Mouse (Mus musculus): ENCODE data around the gene Tmem240.
"Not testable (repeated sequence)": the region's sequence is repeated elsewhere in the genome, so short reads cannot be mapped to it uniquely, and the experiment has no call there.

The Tmem240 gene

DNA sequence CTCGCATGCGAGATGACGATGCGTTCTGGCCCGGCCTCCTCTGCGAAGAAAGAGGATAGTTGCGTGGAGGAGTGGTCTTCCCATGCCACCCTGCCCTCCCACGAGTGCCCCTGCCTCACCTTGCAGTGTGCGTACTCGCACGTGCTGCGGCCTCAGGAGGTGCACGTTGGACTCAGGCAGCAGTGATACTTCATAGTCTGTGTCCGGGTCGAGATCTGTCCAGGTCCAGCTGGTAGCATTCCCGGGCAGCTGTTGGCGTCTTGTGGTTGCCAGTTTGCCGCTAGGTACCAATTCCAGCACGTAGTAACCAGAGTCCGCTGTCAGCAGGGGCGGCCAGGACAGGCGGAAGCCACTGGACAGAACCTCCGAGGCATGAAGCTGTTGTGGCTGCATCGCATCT lies 36.0 kb downstream of the Tmem240 start:
- DNase-seq (ENCODE audit: low read depth, low spot score), result no peak

GRCm38 (mm10) chr4:155771706-155772105 lies 37.1 kb downstream of the Tmem240 start:
- no peak for DNase-seq (ENCODE audit: low read depth, low spot score)

DNA sequence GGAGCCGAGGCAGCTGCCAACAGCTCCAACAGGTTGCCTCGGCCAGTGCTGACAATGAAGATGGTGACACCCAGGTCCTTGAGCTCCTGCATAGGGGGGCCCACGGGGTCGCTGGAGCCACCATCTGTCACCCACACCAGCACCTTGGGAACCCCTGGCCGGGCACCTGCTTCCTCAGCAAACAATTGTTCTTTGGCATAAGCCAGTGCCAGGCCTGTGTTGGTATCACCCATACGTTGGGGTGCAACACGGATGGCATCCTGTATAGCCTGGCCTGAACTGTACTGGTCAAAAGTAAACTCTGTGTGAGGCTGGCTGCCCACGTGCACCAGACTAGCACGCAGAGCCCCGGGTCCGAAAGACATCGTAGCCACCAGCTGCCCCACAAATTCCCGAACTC lies 38.2 kb downstream of the Tmem240 start:
- DNase-seq (ENCODE audit: low read depth, low spot score), result no peak

- no peak for DNase-seq (ENCODE audit: low read depth, low spot score)
These were observed 38.9 kb downstream of the Tmem240 start for GRCm38 (mm10) chr4:155773335-155774078.

GRCm38 (mm10) chr4:155774280-155774754 lies 39.7 kb downstream of the Tmem240 start, which contains the start of gene Vwa1:
Gene Vwa1, minus strand, starts transcription at chr4:155774698.
- DNase-seq (ENCODE audit: low read depth, low spot score), result peak; percentile 89

GRCm38 (mm10) chr4:155774971-155775740 lies 40.6 kb downstream of the Tmem240 start:
- DNase-seq (ENCODE audit: low read depth, low spot score), result no peak

DNA sequence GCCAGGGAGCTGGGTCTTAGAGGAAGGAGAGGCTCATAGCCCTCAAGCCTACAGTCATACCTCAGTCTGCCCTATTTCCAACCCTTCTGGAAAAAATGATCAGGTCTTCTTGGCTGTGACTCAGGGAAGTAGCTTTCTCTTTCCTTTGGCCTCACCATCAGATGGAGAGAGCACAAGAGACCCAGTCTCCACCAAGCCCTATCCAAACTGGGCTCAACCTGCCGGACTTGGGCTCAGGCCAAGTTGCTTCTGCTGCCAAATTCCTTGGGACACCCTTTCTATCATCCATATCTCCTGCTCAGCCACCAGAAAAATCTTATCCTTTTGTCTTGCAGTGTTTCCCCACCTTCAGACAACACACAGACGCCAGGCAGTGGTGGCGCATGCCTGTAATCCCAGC lies 41.3 kb downstream of the Tmem240 start:
- no peak for DNase-seq (ENCODE audit: low read depth, low spot score)

GRCm38 (mm10) chr4:155776704-155777335 lies 42.2 kb downstream of the Tmem240 start:
- no peak for DNase-seq (ENCODE audit: low read depth, low spot score)

DNA sequence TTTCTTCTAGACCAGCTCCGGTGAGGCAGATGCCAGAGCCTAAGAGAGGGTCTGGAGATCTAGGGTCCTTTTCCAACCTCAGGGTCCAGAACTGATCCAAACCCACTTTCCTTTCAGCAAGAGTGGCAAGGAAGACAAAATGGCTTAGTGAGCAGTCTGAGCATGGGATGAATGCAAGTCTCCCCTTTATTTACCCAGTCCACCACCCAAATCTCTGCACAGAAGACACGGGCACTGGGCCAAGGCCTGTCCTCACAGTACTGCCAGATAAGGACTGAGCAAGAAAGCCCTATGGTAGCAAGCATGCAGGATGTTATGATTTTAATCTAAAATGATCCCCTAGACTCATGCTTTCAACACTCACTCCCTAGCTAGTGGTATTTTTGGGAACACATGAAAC lies 43.2 kb downstream of the Tmem240 start:
- no peak for DNase-seq (ENCODE audit: low read depth, low spot score)

DNA sequence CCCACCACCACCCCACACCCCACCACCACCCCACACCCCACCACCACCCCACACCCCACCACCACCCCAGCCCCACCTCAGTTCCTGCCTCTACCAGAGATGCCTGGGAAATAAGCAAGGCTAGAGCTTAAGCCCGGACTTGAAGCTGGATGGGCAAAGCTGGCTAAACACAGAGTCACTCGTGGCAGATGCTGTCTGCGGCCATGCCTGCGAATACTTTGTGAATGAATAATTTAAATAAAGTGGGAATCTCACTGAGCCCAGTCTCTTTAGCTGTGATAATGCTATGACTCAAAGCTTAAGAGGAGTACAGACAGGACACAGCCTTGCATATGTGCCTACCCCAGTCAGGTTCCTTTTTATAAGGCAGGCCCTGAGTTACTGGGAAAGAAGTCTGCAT lies 44.9 kb downstream of the Tmem240 start:
- DNase-seq (ENCODE audit: low read depth, low spot score), result no peak

DNA sequence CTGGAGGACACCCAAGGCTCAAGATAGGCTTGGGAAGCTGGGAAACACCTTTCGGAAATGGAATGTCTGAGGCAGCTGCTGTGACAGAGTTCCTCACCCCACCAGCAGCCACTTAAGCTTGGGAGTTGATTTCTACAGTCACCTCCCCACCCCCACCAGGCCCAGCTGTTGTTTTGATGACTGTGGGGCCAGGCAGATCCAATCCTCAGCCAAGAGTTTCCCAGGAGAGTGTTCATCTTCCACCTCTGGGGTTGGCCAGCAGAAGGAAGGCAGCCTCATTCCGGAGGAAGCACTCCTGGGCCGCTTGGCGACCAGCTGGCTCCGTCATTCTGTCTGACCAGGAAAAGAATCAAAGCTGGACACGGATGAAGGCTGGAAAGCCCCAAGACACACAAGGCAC lies 46.3 kb downstream of the Tmem240 start:
- peak; percentile 65 for DNase-seq (ENCODE audit: low read depth, low spot score)

DNA sequence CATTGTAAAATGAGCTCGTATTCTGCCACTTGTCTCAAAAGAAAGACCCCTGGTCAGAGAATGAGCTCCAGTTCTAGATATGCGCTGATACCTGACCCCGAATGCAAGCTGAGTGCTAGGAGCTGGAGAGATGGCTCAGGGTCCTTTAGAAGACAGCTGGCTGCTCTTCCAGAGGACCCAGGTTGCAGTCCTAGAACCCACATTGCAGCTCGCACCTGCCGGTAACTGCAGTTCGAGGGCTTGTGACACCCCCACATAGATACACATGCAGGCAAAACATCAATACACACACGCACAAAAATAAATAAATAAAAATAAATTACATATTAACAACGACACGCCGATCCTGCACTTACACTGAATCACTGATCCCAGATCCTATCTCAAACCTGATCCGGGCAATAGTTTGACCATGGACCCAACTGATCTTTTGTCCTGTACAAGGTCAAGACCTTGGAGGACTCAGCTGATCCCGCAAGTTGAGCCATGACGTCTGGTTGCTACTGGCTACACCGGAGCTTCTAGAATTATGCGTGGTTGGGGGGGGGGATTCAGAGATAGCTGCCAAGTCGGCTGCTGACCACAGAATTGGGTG lies 49.0 kb downstream of the Tmem240 start:
- DNase-seq (ENCODE audit: low read depth, low spot score), result no peak

DNA sequence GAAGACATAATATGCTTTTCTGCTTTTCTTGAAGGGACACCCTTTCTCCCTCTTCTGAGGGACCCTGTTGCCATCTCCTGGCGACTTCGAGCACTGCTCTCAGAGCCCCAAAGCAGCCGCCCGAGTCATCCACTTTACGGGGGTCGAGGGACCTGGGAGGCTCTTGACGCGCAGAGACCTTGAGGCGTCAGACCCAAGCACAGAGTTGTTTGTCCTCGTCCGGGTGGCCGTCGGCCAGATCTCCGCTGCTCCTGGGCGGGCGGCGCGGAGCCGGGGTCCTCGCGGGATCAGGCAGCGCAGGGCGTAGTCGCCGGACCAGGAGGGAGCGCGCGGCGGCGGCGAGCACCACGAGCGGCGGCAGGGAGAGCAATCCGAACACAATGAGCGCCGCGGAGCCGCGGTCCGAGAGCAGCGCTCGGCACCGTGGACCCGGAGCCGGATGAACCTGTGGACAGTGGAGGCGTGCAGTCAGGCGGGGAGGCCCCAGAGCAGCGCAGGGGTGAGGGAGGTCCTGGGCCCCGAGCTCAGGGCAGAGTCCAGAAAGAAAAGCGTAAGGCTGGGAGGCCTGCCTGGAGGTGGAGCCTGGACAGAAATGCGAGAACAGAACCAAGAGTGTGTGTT lies 49.6 kb downstream of the Tmem240 start:
- DNase-seq (ENCODE audit: low read depth, low spot score), result peak; percentile 81

DNA sequence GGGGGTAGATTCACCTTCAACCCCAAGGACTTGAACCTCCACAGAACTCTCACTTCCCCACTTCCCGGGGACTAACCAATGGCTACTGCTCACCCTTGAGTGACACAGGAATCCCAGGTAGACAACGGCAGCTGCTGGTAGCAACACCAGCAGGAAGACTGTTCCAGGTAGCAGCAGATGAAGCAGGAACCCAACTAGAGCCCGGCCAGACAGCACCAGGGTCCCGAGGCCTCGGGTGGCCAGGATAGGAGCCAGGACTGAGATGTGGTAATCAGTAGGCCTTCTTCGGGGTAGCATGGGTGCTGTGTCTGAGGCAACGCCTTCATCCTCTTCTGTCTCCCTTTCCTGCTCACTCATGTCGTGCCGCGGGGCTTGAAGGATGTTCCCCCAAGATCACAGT lies 50.6 kb downstream of the Tmem240 start:
- no peak for DNase-seq (ENCODE audit: low read depth, low spot score)

DNA sequence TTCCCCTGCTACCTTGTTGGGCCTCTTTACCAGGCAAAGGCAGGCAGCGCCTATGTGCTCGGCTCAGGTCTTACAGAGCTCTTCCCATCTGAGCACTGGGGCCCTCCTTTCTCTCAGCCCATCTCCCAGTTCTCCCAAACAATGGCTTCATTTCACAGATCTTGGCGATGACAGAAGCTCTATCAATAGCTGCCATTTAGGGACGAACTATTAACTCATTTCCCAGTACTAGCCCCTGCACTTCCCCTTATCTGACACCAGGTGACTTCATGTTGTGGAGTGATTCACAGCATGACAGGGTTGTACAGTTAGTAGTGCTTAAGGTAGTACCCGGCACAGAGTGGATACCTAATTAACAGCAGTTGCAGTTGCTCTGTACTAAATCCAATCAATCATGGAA lies 51.2 kb downstream of the Tmem240 start, which contains the start of gene Tmem88b:
Gene Tmem88b, minus strand, starts transcription at position 56 of the 400 bp plus-strand sequence.
- no peak for DNase-seq (ENCODE audit: low read depth, low spot score)

DNA sequence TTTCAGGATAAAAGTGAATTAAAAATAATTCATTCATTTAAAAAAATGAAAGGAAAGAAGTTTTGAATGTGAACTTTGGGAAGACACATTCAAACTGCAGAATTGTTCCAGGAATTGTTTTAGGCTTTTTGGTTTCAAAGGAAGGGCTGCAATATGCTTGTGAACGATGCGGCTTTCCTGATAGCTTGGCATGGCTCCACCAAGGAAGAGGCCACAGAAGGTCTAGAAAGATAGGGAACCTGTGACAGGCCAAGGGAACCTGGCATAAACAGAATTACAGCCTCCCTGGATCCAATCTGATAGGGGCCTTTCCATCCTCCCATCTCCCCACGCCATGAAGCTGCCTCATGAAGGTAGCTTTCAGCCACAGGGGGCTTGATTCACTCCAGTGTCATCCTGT lies 53.7 kb downstream of the Tmem240 start:
- no peak for DNase-seq (ENCODE audit: low read depth, low spot score)

- not testable (repeated sequence) for DNase-seq (ENCODE audit: low read depth, low spot score)
These were observed 54.2 kb downstream of the Tmem240 start for GRCm38 (mm10) chr4:155788833-155789232.

DNA sequence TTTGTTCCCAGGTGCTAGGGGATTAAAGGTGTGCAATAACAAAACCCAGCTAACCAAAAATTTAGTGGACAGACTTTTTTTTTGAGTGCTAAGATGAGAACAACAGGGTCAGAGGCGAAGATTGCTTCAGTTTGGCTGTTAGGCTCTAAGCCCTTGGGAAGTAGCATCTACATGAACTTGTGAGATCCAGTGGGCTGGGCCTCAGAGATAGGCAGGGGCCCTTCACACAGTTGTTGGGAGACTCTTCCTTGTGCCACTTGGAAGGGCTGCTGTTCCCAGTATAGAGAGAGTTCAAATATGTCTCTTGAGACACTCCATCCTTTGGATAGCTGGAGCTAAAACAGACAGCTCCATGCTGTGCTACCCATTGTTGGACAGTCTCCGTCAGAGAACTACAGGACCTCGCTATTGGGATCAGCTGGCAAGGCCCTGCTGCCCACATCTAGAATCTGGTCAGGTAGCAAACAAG lies 55.5 kb downstream of the Tmem240 start, which contains the start of gene Ankrd65:
Gene Ankrd65, plus strand, starts transcription at position 419 of the 469 bp plus-strand sequence.
- no peak for DNase-seq (ENCODE audit: low read depth, low spot score)
